Mouse (Mus musculus) liver, embryonic 14.5 days (tissue): ENCODE data around the gene Smg5.
"Not testable (repeated sequence)": the region's sequence is repeated elsewhere in the genome, so short reads cannot be mapped to it uniquely, and the experiment has no call there.

Experiments
- CTCF ChIP-seq: IDR thresholded peaks from 2 replicates; pipeline ENCODE4 v1.5.1; 2016; ENCODE audit warnings: antibody characterized with exemption, low read depth, control low read depth
- EP300 ChIP-seq: IDR thresholded peaks from 2 replicates; pipeline ENCODE4 v1.6.1; 2016; ENCODE audit warnings: antibody characterized with exemption, low read depth

GRCm38 (mm10) chr3:88376644-88377043 lies 40.6 kb downstream of the Smg5 start:
- not testable (repeated sequence) for TF ChIP-seq CTCF, EP300
